Mouse (Mus musculus) embryo, embryonic 9.5 days (tissue): ENCODE measurements around the gene Gpatch1.

Source experiments
- DNase-seq: peaks from one replicate; pipeline ENCODE4 v3.0.0-alpha.2; 2017; ENCODE audit errors: extremely low spot score

Gene Gpatch1

DNA sequence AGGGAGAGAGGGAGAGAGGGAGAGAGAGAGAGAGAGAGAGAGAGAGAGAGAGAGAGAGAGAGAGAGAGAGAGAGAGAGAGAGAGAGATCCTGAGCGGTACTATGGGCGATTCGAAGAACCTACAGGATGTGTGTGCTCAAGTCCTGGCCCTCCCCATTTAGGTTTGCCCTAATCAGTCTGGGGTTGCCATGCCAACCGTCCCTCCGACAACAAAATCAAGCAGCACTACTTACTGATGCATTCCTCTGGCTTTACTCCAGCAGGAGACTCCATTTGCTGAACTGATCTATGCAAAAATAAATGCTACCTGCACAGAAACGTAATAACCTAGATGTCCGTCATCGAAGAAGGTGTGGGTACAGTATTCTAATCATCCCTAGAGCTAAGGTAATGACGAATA lies 82.9 kb downstream of the Gpatch1 start:
- DNase-seq = peak; percentile 68

DNA sequence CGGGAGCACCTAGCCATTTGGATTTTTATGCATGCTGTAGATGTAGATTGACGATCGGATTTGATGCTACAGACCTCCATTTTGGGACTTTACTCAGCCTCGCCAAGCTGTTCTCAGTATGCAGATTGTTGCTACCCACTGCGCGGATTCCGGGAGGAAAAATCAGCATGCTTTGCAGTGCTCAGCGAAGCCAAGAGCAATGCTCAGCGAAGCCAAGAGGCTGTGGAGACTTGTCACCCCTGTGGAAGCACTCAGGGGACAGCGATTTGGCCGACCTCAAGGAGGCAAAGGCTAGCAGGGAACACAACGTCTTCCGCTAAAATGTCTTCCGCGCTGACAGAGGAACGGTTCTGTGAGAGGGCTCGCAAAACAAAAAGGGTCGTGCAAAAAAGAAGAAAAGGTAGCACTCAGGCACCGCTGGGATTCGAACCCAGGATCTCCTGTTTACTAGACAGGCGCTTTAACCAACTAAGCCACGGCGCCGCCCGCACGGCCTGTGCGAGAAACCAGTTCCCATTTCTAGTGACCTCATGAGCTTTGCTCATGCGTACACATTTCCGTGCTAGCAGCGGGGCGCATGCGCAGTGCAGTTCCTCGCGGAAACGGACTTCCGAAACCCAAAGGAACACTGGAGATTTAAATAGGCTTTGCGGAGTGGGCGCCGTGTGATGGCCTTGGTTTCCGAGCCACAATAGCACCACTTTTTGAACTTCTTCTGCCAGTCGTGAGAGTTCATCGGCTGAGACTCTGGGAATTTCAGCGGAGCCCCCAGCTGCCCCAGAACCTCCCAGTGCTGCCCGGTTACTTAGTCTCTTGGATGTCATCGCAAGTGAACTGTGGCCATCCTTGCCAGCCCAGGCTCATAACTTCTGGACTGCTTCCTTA lies 83.6 kb downstream of the Gpatch1 start:
- peak; percentile 100 for DNase-seq

DNA sequence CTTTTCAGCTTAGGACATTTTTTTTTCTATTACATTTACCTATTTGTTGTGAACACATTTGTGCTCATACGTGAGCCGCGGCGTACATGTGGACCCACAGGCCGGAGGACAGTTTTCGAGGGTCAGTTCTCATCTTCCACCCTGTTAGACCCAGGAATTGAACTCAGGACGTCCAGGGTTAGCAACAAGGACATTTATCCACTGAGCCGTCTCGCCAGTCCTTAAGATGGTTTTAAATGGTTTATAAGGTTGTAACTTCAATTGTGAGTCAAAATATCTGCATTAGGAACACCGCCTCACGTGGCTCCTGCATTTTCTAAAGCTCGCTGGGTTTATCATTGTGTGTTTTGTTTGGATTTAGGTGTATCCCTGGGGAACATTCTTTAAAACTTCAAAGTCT lies 84.4 kb downstream of the Gpatch1 start:
- DNase-seq = no peak

DNA sequence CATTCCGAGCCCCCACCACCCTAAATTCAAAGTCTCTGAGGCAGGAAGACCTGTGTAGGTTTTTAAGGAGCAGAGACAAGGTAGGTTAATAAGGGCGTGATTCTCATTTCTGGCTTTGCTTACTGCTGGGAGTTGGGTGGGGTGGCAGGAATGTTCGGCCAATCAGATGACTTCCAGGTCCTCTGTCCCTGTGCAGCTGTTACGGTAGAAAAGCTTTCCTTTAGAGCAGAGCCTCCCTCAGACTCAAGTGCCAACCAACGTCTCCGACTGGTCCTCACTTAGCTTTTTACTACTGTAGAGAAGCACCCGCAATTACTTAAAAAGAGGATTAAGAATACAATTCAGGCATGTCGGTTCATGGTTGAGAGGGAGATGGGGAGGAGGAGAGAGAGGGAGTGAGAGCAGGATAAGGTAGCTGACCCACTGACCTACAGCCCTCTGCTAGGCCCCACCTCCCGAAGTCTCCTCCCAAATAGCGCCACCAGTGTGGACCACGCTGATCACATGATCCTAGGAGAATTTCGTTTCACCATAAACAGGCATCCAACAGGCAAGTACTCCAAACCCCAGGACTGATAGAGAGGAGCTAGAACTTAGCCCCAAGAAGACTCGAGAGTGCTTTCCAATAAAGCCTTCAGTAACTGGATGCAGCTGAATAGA lies 85.3 kb downstream of the Gpatch1 start:
- DNase-seq = peak; percentile 59

DNA sequence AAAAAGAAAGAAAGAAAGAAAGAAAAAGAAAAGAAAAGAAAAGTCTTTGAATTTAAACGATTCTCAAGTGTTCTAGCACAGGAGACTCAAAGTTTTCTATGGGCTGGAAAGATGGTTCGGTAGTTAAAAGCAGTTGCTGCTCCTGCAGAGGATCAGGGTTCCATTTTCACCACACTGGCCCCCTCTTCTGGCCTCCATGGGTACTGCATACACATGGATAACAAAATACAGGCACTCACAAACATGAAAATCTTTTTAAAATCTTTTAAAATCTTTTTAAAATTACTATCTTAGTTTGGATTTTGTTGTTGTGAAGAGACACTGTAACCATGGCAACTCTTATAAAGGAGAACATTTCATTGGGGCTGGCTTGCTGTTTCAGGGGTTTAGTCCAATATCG lies 87.9 kb downstream of the Gpatch1 start:
- DNase-seq = peak; percentile 28
